Mouse (Mus musculus): Measurements from ENCODE around the gene Sema3b.
A peak's percentile ranks its signal among the peaks of the same experiment; 100 is the strongest.

Gene Sema3b

GRCm38 (mm10) chr9:107612945-107613569 is 4.0 kb upstream of the Sema3b start:
- no peak for DNase-seq (ENCODE audit: inconsistent ontology term)

GRCm38 (mm10) chr9:107612191-107612944 is 3.3 kb upstream of the Sema3b start:
- DNase-seq (ENCODE audit: inconsistent ontology term) = peak; percentile 99

- no peak for DNase-seq (ENCODE audit: inconsistent ontology term)
Measured at GRCm38 (mm10) chr9:107611456-107612190, 2.6 kb upstream of the Sema3b start.

- DNase-seq (ENCODE audit: inconsistent ontology term) = no peak
Measured at GRCm38 (mm10) chr9:107609433-107609830, 403 bp upstream of the Sema3b start.

GRCm38 (mm10) chr9:107607653-107608245 is 1.3 kb downstream of the Sema3b start:
- no peak for DNase-seq (ENCODE audit: inconsistent ontology term)

- DNase-seq (ENCODE audit: inconsistent ontology term) = no peak
Measured at GRCm38 (mm10) chr9:107607036-107607435, 2.0 kb downstream of the Sema3b start.

GRCm38 (mm10) chr9:107606591-107606990 is 2.4 kb downstream of the Sema3b start:
- peak; percentile 64 for DNase-seq (ENCODE audit: inconsistent ontology term)

- no peak for DNase-seq (ENCODE audit: inconsistent ontology term)
Measured at GRCm38 (mm10) chr9:107605041-107605661, 3.9 kb downstream of the Sema3b start.

GRCm38 (mm10) chr9:107603251-107603650 is 5.8 kb downstream of the Sema3b start:
- DNase-seq (ENCODE audit: inconsistent ontology term) = no peak

- DNase-seq (ENCODE audit: inconsistent ontology term) = peak; percentile 81
Measured at GRCm38 (mm10) chr9:107602068-107602648, 6.9 kb downstream of the Sema3b start.

- no peak for DNase-seq (ENCODE audit: inconsistent ontology term)
Measured at GRCm38 (mm10) chr9:107601275-107601674, 7.8 kb downstream of the Sema3b start.

- no peak for DNase-seq (ENCODE audit: inconsistent ontology term)
Measured at GRCm38 (mm10) chr9:107600745-107601144, 8.3 kb downstream of the Sema3b start.

- no peak for DNase-seq (ENCODE audit: inconsistent ontology term)
Measured at GRCm38 (mm10) chr9:107599842-107600241, 9.2 kb downstream of the Sema3b start.

- DNase-seq (ENCODE audit: inconsistent ontology term) = no peak
Measured at GRCm38 (mm10) chr9:107599433-107599832, 9.6 kb downstream of the Sema3b start.

GRCm38 (mm10) chr9:107598385-107598784 is 10.6 kb downstream of the Sema3b start:
- DNase-seq (ENCODE audit: inconsistent ontology term) = no peak

- DNase-seq (ENCODE audit: inconsistent ontology term) = no peak
Measured at GRCm38 (mm10) chr9:107596619-107597569, 12.1 kb downstream of the Sema3b start.

GRCm38 (mm10) chr9:107594281-107595062 is 14.6 kb downstream of the Sema3b start:
- DNase-seq (ENCODE audit: inconsistent ontology term) = no peak

GRCm38 (mm10) chr9:107593101-107593976 is 15.7 kb downstream of the Sema3b start:
- no peak for DNase-seq (ENCODE audit: inconsistent ontology term)

- DNase-seq (ENCODE audit: inconsistent ontology term) = no peak
Measured at GRCm38 (mm10) chr9:107590773-107591060, 18.3 kb downstream of the Sema3b start.

Data from Muller cell, postnatal 12 days (primary cell).